Mouse (Mus musculus) adrenal gland, postnatal 4 days (tissue): Measurements from ENCODE around the gene Agpat4. TPM values are rescaled to one million over a fixed set of nuclear protein-coding genes. Genes with fewer than 3 reads are reported as not detected.

Experiments used
- DNase-seq, 2 experiments: peaks; one replicate each; pipeline ENCODE4 v3.0.0; 2021 to 2022; ENCODE audit warnings: low spot score in 2 of 2, mixed read lengths in 2 of 2
- total RNA-seq, 2 experiments: library from RNA; stranded (reverse); gene quantifications; 2 replicates each; pipeline ENCODE4 v1.2.3; 2021

The Agpat4 gene
- total RNA-seq, 2 experiments from 2014 or later, result 26.0 to 26.4 TPM

DNA sequence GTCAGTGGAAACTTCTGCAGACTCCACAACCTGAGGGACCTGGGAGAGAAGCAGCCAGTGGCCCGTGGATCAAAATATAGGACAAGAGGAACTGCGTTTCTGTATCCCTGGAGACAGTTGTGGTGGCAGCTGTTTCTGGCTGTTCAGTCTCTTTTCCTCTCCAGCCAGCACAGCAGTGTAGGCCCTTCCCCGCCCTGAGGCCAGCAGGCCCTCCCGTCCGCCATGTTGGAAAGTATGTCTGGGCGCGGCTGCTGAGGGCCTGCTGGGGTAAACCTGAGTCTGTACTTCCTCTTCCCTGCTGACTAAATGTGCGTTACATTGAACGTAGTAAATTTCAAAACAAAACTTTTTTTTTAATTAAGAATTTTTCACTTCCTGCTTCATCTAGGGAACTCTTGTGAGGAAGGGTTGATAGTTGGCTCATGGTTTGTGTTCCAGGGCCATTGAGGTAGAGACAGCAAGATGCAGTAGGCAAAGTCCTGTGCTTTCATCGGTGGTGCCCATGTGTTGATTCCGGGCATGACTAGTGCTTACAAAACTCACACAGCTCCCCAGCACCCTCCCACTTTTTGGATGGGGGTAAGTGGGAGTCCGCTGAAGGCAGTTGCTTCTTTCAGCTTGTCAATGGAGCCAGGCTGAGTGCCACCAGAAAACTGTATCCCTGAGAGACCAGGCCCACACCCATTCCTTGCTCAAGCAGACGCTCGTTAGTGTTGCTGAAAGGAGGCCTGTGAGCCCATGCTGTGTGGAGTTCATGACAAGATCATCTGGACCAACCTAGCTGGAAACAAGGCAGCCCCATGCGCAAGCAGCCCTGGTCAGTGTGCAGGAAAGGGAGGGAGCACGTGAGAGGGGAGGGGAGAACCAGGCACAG, 40.9 kb downstream of the Agpat4 start:
- no peak for DNase-seq

GRCm38 (mm10) chr17:12160061-12160421, 41.5 kb downstream of the Agpat4 start:
- DNase-seq, result no peak

DNA sequence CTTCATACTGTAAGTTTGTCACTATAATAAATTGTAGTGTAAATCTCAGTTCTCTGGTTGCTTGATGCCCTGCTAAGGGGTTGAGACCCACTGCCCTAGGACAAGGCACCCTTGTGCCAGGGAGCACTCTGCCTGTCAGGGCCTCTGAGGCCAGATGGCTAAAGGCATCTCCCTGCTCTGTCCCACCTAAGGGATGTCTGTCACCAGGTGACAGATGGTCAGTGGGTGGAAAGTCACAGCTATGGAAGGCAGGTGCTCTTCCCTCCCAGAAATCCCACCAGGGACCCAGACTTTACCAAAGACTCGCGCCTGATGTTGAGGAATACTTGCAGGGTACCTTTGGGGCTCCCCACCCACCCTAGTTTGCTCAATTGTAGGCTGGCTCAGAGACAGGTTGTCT, 42.0 kb downstream of the Agpat4 start:
- no peak for DNase-seq

DNA sequence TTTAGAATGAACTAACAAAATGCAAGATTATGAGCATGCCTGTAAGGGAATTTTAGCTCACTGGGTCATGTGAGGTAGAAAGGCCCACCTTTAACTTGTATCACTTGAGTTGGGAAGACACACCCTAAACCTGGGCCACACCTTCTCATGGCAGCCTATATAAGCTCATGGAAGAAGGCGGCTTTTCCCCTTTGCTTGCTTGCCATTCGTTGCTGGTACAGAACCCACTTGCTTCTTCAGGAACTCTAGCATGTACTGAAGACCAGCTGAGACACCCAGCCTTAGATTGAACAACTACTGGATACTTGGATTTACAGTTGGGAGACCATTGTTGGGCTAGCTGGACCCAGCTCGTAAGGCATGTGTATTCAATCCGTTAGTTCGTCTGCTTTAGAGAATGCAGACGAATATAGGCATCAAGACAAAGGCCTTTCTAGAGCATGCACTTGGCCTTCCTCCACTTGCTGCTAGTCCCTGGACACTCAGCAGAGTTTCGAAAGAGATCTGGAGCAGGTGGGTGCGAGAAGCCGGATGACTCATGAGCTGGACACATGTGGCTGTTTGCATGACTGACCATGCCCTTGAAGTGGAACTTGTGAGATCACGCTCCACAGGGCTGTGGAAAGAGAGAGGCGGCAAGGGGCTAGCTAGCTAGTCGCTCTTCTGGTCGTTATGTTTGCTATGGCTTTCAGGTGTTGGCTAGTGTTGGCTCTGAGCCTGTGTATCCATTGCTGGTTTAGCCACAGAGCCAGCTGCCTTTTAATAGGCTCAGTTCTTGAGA, 42.7 kb downstream of the Agpat4 start:
- no peak for DNase-seq

- no peak for DNase-seq
Measured at GRCm38 (mm10) chr17:12161877-12162276, 43.4 kb downstream of the Agpat4 start.

GRCm38 (mm10) chr17:12162824-12163223, 44.3 kb downstream of the Agpat4 start:
- DNase-seq, result no peak

DNA sequence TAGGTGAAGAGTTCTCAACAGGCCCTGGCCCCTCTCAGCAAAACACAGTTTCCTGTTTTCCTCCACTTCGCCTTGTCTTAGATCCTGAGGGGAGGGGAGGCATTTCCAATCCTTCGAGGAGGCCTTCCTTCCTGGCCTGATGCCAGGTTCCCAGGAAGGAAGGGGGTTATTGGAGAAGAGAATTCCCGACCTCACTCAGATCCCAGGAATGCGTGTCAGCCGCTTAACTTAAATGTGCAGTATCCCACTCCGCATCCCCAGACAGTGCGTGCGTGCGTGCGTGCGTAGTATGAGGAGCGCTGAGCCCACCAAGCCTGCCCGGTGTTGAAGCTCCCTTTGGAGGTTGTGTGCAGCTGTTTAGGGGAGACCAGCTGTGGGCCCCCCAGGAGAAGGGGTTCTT, 44.9 kb downstream of the Agpat4 start:
- DNase-seq, result no peak

DNA sequence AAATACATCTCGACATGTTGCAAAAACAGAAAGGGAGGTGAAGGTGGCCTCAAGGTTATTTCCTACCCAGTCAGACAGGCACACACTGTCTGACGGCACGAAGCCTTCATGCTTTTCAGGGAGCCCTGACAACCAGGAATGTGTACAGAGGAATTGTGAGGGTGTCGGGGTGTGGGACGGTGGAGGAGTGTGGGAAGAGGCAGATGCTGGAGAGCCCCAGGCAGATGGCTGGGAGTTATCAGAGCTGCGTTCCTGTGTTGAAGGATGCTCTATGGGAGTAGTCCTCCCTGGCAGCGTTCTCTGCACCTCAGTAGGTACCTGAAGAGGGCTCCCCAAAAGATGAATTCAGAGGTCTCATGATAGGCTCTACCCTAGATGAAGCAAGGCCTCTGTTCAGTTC, 45.4 kb downstream of the Agpat4 start:
- DNase-seq, result no peak

- no peak for DNase-seq
Measured at GRCm38 (mm10) chr17:12164507-12164906, 46.0 kb downstream of the Agpat4 start.

DNA sequence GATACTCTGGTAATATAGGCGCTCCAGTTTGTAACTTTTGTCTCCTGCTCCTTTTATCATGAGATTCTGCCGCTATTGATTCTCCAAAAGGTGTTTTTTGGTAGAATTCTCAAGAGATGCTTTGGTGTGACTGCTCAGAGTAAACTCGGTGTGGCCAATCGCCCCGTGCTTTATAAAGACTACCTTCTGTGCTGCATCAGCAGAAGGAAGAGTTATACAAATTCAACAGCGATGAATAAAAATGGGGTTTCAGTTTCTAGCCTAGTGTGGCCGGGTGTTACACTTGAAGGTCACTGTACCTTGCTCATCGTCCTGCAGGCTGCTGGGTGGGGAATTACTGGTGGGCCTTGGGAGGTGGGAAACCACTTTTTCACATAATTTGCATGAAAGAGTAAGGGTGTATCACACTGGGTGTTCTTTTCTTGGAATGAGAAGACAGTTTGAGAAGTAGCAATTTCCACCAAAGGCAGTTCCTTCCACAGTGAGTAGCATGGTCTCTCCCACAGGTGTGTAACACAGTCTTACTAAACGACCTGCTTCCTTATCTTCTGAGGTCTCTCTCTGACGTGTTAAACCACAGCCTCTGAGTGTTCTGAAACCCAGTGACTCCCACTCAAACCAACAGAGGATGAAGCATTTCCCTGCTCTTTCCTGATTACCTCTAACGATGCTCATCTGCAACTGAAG, 46.6 kb downstream of the Agpat4 start:
- DNase-seq, result no peak

DNA sequence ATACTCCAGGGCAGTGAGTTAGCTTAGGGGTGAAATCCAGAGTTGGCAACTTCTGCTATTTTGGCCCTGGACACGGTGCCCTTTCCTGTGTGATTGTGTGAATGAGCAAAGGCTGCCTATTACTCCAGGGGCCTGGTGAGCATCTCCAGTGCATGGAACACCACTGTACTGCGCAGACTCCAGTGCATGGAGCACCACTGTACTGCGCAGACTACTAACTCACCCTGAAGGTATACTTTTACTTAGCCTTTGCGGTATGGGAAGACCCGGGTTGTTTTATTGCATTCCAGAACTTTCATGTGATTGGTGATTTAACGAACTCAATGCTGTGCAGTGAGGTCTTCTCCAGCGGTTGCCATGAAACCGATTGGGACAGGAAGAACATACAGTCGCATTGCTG, 47.2 kb downstream of the Agpat4 start:
- DNase-seq, result no peak

DNA sequence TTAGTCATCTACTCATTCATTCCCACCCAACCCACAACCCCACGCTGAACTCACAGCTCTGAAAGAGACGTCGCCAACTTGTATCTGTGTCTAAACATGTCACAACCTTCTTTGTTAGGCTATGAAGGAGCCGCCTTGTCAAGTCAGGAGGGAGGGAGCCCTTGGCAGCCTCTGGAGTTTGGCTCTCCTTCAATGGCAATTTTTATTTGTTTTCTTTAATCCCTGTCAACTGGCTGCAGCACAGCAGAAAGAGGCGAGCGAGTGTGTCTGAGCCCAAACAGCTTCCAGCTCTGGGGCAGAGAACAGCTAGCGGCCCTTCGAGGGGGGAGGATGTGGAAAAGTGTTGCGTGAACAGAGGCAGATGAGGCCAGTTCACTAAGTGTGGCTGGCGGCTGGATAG, 50.0 kb downstream of the Agpat4 start:
- DNase-seq, result no peak

DNA sequence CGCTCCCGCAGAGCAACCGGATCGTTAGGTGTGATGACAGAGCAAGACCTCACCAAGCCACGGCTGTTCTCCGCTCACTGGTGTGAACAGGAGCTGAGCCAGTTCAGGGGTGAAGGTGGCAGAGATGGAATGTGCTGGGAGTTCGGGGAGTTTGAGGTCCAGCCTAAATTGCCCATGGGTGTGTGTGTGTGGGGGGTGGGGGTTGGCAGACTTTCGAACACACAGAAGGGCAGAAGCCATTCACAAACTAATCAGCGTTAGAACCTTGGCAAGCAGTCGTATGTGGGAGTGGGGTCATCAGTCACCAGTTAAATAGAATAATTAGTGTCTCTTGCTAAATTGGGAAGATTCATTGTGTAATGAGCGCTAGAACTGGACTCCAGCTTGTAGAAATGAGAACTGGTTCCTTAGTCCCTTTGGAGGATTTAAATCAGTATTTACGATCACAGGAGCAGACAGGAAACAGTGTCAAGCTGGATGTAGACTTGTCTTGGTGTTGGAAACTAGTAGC, 50.9 kb downstream of the Agpat4 start:
- DNase-seq, result no peak

- DNase-seq, result no peak
Measured at GRCm38 (mm10) chr17:12170791-12171497, 52.4 kb downstream of the Agpat4 start.

GRCm38 (mm10) chr17:12171666-12172065, 53.2 kb downstream of the Agpat4 start:
- DNase-seq, result no peak

GRCm38 (mm10) chr17:12174221-12174620, 55.7 kb downstream of the Agpat4 start:
- no peak for DNase-seq

GRCm38 (mm10) chr17:12174896-12175295, 56.4 kb downstream of the Agpat4 start:
- no peak for DNase-seq

DNA sequence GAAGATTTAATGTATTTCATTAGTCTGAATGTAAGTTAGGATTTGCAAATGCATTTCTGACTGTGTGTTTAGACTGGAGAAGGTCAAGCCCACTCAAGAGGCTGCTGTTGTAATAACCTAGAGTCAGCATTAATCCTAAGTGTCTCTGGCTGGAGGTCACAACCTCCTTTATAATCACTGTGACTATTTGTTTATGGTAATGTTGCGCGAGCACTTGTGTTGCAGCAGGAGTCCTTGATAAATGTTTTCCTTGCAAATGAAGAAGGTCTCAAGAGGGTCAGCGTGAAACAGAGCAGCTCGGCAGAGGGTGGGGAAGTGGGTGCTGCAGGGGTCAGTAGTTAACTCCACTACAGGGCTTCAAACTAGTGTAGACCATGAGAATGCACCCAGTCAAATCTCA, 57.1 kb downstream of the Agpat4 start:
- DNase-seq, result no peak

DNA sequence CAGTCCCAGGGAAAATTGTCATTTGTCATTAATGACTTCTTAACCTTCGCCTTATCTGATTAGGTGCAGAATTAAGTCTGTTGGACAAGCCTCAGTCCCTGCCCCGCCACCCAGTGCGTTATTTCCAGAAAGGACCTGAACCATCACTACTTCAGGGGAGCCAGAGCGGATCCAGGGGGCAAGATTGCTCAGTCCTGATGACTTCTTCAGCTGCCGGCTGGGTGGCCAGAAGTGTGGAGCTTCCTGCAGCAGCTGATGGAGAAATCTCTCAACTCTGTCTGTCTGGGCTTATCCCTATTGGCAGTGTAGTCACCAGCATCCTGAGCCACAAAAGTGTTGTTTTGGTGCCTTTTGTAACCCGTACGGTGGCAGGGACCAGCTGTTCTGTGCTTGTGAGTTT, 60.8 kb downstream of the Agpat4 start:
- no peak for DNase-seq

- DNase-seq, result no peak
Measured at GRCm38 (mm10) chr17:12179766-12180165, 61.3 kb downstream of the Agpat4 start.
